Mouse (Mus musculus) spleen, adult 2 months (tissue): Measurements from ENCODE around the gene Rps6kc1.

Experiments used
- CTCF ChIP-seq: fragments of 200-500 bp; IDR thresholded peaks from 2 replicates; pipeline ENCODE4 v1.5.1; 2011; ENCODE audit warnings: mild to moderate bottlenecking, inconsistent platforms; ENCODE audit not compliant: insufficient read depth, insufficient read length, insufficient replicate concordance; ENCODE audit errors: extremely low read depth
- POLR2A ChIP-seq: fragments of 200-500 bp; IDR thresholded peaks from 2 replicates; pipeline ENCODE4 v1.6.1; 2011; ENCODE audit warnings: low read depth, low read length, inconsistent platforms

GRCm38 (mm10) chr1:190901082-190901481 lies 10.5 kb downstream of the Rps6kc1 start:
- no peak for TF ChIP-seq CTCF
- TF ChIP-seq POLR2A = no peak
